Mouse (Mus musculus) ovary, postnatal 14 days (tissue): ENCODE measurements around the gene Tada1.
A peak's percentile ranks its signal among the peaks of the same experiment; 100 is the strongest.

Source experiments
- DNase-seq: peaks from one replicate; pipeline ENCODE4 v3.0.0; 2022; ENCODE audit warnings: low spot score

Gene Tada1

GRCm38 (mm10) chr1:166379013-166379629 lies at the start of gene Tada1:
Gene Tada1, plus strand, starts transcription at chr1:166379097.
- DNase-seq = peak; percentile 91

GRCm38 (mm10) chr1:166330752-166331151 lies 48.1 kb upstream of the Tada1 start:
- no peak for DNase-seq

GRCm38 (mm10) chr1:166339110-166339509 lies 39.8 kb upstream of the Tada1 start:
- DNase-seq = no peak

GRCm38 (mm10) chr1:166342060-166342459 lies 36.8 kb upstream of the Tada1 start:
- DNase-seq = no peak

GRCm38 (mm10) chr1:166342539-166342938 lies 36.4 kb upstream of the Tada1 start:
- DNase-seq = no peak

GRCm38 (mm10) chr1:166343586-166343985 lies 35.3 kb upstream of the Tada1 start:
- DNase-seq = no peak

- no peak for DNase-seq
Observed at GRCm38 (mm10) chr1:166344300-166345077, 34.4 kb upstream of the Tada1 start.

GRCm38 (mm10) chr1:166345602-166346001 lies 33.3 kb upstream of the Tada1 start:
- no peak for DNase-seq

- no peak for DNase-seq
Observed at GRCm38 (mm10) chr1:166346906-166347305, 32.0 kb upstream of the Tada1 start.

GRCm38 (mm10) chr1:166349341-166349740 lies 29.6 kb upstream of the Tada1 start:
- no peak for DNase-seq

- DNase-seq = no peak
Observed at GRCm38 (mm10) chr1:166349751-166350150, 29.1 kb upstream of the Tada1 start.

GRCm38 (mm10) chr1:166360157-166360855 lies 18.6 kb upstream of the Tada1 start:
- DNase-seq = peak; percentile 79

GRCm38 (mm10) chr1:166360896-166361295 lies 18.0 kb upstream of the Tada1 start:
- no peak for DNase-seq

- DNase-seq = no peak
Observed at GRCm38 (mm10) chr1:166361842-166362241, 17.1 kb upstream of the Tada1 start.

- DNase-seq = no peak
Observed at GRCm38 (mm10) chr1:166362659-166363058, 16.2 kb upstream of the Tada1 start.

- no peak for DNase-seq
Observed at GRCm38 (mm10) chr1:166363122-166363521, 15.8 kb upstream of the Tada1 start.

GRCm38 (mm10) chr1:166377171-166377570 lies 1.7 kb upstream of the Tada1 start:
- DNase-seq = no peak

- no peak for DNase-seq
Observed at GRCm38 (mm10) chr1:166378431-166379012, 375 bp upstream of the Tada1 start.

GRCm38 (mm10) chr1:166379630-166380231 lies 834 bp downstream of the Tada1 start:
- peak; percentile 28 for DNase-seq

- DNase-seq = no peak
Observed at GRCm38 (mm10) chr1:166381336-166381735, 2.4 kb downstream of the Tada1 start.

GRCm38 (mm10) chr1:166381821-166382220 lies 2.9 kb downstream of the Tada1 start:
- no peak for DNase-seq

GRCm38 (mm10) chr1:166382626-166383025 lies 3.7 kb downstream of the Tada1 start:
- no peak for DNase-seq
